Mouse (Mus musculus): ENCODE results near the gene Gnao1. TPM values are rescaled to one million over a fixed set of nuclear protein-coding genes. Genes with fewer than 3 reads are reported as not detected.
A peak's percentile ranks its signal among the peaks of the same experiment; 100 is the strongest.

Gene Gnao1
- total RNA-seq, 2 experiments from 2014 or later, result 949 to 1,024 TPM

GRCm38 (mm10) chr8:93981679-93982215 lies 172.0 kb downstream of the Gnao1 start:
- no peak for DNase-seq
- intact Hi-C loops (cut with DNase I), result no loop called here

GRCm38 (mm10) chr8:93983827-93984226 lies 174.1 kb downstream of the Gnao1 start:
- intact Hi-C loops (cut with DNase I), result no loop called here
- peak; percentile 36 for DNase-seq

GRCm38 (mm10) chr8:93984731-93985130 lies 175.0 kb downstream of the Gnao1 start:
- no peak for DNase-seq
- intact Hi-C loops (cut with DNase I), result no loop called here

DNA sequence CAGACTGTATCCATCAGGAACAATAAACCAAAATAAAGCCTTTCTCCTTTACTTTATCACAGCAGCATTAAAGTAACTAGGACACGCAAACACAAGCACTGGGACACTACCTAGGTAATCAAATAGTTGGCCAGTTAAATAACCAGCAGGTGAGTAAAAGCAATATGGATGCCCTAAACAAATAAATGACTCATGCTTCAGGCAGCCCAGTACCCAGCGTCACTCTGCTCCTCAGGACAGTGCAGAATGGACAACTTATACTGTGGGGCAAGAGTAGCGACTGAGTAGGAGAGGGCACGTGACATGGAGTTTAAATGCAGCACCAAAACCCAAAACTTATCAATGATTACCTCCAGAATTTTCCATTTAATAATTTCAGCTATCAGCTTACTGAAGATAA lies 180.0 kb downstream of the Gnao1 start:
- intact Hi-C loops (cut with DNase I), result no loop called here
- no peak for DNase-seq

DNA sequence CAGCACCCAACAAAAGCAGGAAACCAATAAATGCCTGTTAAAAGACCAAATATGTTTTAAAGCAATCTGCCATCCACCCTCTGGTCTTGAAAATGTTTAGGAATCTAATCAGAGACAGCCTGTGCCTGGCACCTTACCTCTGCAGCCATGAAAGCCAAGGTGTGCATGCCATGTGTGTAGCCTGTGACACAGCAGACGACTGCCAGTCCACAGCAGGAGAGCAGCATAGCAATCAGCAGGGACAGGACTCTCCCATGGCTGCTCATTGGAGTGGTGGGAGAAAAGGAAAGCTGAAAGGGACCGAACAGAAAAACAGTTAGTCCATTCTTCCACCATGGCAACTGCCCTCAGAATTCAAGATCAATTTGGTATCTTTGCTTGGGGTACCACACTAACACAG lies 189.2 kb downstream of the Gnao1 start:
- intact Hi-C loops (cut with DNase I), result no loop called here
- DNase-seq, result no peak

- intact Hi-C loops (cut with DNase I), result no loop called here
- no peak for DNase-seq
Measured at GRCm38 (mm10) chr8:94004139-94004538, 194.4 kb downstream of the Gnao1 start.

DNA sequence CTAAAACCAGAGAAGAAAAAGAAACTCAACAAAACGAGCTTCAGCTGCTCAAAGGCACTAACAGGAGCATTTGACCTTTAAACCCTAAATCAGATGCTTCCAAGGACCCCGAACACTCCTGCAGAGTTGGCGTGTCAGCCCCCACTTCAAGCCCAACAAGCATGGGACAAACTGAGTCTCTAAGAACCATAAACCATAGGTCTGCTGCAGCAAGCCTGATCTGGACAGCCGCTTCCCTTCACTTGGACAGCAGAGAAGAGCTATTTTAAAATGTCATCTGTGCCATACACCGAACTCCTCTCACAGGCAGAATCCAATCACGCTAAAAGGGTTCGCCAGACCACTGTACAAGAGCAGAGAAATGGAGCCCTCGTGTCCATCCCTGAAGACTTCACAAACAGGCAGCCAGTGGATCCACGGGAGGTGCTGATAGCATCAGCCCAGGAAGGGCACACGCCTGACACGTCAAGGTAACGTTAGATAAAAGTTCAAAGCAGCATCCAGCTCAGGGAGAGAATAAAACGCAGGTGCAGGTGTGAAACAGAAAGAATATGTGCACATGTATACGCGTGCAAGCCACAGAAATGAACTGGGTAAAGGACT lies 199.6 kb downstream of the Gnao1 start:
- intact Hi-C loops (cut with DNase I), result no loop called here
- no peak for DNase-seq

DNA sequence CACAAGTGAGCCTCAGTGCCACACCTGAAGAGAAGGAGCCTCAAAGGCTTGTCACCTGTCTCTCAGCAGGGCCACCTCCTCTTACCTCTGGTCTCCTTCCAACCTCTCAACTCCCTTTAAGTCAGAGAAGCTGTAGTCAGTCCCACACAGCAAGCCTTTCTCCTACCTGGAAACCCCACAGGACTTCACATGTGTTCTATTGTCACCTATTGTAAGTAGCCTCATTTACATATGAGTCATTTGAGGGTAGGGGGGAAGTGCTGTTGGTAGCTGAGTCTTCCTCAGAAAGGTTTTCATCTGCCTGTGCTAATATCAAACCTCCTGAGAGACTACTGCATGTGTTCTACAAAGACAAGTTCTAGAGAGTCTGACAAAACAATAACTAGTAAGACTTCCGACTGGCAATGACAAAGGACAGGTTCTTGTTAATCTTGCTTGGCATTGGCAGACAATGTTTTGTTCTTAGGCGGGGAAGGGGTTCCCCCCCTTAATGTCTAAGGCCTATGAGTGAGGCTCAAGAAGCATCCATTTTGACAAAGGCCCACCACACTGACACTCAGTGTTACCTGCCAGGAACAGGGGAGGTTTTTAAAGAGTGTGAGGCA lies 200.4 kb downstream of the Gnao1 start:
- intact Hi-C loops (cut with DNase I), result no loop called here
- no peak for DNase-seq

DNA sequence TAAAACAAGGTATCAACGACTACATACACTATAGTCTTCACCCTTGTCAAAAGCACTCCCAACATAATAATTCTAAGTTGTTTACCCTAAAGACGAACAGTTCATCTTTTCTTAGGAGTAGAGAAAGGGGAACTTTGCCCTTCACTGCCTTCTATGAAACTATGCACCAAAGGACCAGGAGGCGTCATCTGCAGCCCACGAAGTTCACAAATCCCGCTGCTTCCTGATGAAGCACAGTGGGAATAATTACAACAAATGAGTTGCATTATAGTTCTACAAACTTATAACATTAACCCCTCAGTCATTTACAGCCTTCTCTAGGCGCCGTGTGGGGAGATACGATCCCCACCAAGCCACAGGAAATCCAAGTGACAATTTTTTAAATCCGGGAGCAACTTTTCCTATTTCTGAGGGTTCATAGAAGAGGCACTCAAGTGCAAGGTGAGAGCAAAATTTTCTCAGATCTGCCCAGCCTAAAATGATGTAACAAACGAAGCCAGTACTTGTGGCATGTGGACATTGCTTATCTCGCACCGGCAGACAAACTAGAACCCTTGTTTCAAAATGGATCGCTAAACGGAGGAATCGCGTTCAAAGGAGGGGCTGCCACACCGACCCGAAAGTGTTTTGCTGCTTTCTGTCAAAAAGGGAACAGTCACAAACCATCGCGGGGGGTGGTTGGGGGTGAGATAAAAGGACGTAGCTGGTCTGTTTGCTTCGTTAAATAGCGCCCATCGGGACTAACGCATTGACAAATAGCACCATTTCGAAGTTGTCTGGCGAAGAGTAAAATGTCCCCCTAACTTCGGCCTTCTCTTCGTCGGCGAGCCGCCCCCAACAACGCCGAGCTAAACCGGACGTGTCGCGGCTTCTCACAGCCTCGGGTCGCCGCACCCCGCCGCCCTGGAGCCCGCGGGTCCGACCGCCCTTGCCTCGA lies 201.6 kb downstream of the Gnao1 start:
- no peak for DNase-seq
- intact Hi-C loops (cut with DNase I), result no loop called here

DNA sequence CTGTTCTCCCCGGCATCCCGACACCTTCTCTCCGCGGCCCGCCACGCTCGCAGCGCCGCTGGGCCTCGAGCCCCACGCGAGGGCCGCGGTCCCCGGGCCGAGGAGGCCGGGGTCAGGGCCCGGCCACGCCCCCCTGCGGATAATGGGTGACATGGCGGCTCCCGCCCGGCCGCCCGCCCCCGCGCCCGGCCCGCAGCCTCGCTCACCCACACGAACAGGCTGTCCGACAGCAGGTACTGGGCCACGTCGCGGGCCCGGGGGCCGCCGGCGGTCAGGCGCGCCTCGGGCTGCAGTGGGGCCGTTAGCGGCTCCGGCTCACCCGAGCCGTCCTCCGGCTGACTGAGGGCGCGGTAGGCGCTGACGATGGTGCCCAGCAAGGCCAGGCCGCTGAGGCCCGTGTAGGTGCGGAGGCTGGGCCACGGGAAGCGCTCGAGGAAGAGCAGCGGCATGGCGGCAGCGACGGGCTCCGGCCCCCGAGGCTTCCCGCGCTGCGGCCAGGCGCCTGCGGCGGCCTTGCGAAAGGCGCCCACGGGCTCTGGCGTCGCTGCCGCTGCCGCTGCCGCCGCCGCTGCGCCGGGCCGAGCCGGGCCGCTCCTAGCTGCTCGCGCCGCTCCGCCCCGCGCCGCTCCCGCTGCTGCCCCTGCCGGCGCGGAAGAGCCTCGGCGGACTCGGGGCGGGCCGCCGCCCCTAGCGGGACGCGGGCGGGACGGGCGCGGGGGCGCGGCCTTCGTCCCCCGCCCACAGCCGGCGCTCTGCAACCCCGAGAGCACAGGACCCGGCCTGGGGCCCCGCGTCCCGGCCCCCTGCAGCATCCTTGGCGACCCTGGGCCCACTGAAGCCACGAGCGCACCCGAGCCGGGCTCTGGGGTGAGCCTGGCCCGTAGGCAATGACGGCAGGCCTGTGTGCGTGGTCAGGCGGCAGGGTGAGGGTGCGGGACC lies 202.5 kb downstream of the Gnao1 start, which contains the start of gene Amfr:
Amfr (minus strand) TSS at position 830 of the 939 bp plus-strand sequence.
- peak; percentile 75 for DNase-seq
- intact Hi-C loops (cut with DNase I), result no loop called here

DNA sequence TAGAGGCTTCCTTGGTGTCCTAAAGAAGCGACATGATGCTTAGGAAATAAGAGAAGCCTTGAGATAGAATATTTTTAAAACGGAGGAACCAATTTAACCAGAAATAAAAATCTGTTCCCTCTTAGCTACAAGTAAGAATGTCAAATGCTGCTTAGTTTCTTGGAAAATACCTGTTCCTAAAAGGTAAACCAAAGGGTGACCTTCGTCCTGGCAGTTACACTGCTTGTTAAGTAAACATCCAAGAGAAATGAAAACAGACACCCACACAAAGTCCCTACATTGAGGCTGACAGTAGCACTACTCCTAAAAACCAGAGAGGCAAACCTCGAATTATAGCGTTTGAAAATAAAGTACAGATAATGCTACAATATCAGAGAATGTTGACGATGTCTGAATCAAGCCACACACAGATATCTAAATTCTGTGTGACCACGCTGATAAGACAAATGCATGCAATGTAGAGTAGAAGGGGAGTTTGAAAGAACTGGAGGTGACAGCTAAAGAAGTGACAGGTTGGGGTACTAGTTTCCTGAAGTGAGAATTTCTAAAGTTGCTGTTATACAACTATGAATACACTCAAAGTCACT lies 203.4 kb downstream of the Gnao1 start:
- intact Hi-C loops (cut with DNase I), result no loop called here
- no peak for DNase-seq

Small RNAs within 50 kb of the gene (microRNA-seq; reads per million reads assigned to microRNA genes)
- not detected for gene Gm24159

Other genes starting within 250 kb of the Gnao1 start
- gene Amfr, start 202.9 kb downstream of the Gnao1 start, total RNA-seq (2021), result 100 to 1,000 TPM; 111 to 113 TPM
- gene Nudt21, start 227.1 kb downstream of the Gnao1 start, total RNA-seq (2021), result 10 to 100 TPM; 74.9 to 79.0 TPM
- gene Ogfod1, start 227.2 kb downstream of the Gnao1 start, total RNA-seq (2021), result 10 to 100 TPM; 23.6 to 25.8 TPM

Measured in left cerebral cortex, postnatal 4 days (tissue).